Mouse (Mus musculus) kidney, adult 9 months (tissue): ENCODE measurements around the gene Plcd4.

ENCODE experiments used
- DNase-seq: peaks from one replicate; pipeline ENCODE4 v3.0.0; 2022

Gene Plcd4

DNA sequence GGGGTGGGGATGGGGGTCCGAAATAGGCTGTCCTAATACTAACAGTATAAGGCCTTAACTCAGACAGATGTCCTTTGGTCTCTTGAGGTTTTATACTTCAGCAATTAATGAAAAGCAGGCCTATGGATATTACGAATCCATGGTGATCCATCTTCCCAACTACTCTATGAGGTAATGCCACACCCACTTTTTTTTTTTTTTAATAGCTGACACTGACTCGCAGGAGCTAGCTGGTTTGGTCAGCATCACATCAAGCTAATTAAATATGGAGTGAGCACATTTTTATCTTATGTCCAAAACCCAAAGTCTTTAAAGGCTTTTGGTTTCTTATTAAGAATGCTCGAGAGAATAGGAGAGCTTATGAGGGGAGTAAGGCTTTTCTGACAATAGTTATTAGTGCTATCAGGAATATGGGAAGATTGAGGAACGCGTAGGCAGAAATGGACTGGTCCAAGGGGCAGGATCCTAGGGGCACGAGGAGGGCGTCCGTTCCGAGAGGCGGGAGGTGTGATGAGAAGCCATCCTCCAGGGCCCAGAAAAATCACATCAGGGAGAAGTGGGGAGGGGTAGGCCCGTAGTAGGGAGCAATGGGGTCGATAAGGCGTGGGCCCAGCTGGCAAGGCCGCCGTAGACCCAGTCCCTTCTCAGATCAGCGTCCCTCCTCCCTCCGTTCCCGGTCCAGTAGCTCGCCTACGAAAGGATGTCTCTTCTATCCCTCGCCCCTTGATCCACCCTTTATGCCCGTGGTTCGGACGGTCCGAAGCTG, 58.0 kb downstream of the Plcd4 start:
- no peak for DNase-seq

GRCm38 (mm10) chr1:74601267-74601962, 58.7 kb downstream of the Plcd4 start, which contains the start of the genes Rnf25 and Stk36:
Gene Rnf25, minus strand, starts transcription at chr1:74601397.
Gene Stk36, plus strand, starts transcription at chr1:74601445.
- DNase-seq: peak; percentile 91
